Mouse (Mus musculus) cerebellum, adult 2 months (tissue): ENCODE data around the gene Ube2g2. TPM values are rescaled to one million over a fixed set of nuclear protein-coding genes. Genes with fewer than 3 reads are reported as not detected.
"Not testable (repeated sequence)": the region's sequence is repeated elsewhere in the genome, so short reads cannot be mapped to it uniquely, and the experiment has no call there.

Experiments
- DNase-seq, 2 experiments: peaks; one replicate each; pipeline ENCODE4 v3.0.0; 2021
- H3K27ac ChIP-seq: fragments of 200-500 bp; 2 replicates; pipeline ENCODE4 v1.5.1; 2012; ENCODE audit warnings: low read length, control low read depth, inconsistent platforms; ENCODE audit not compliant: insufficient read depth
- H3K27me3 ChIP-seq: fragments of 200-500 bp; 2 replicates; pipeline ENCODE4 v1.6.1; 2012; ENCODE audit warnings: inconsistent platforms, mild to moderate bottlenecking, low read length, moderate library complexity; ENCODE audit not compliant: control insufficient read depth, insufficient read depth
- H3K4me1 ChIP-seq: fragments of 200-500 bp; 2 replicates; pipeline ENCODE4 v1.6.1; 2011; ENCODE audit warnings: low read length; ENCODE audit not compliant: control insufficient read depth, insufficient read depth
- H3K4me3 ChIP-seq: fragments of 200-500 bp; replicated peaks from 2 replicates; pipeline ENCODE3; 2011; ENCODE audit warnings: mild to moderate bottlenecking, low read depth, low read length, control low read depth; ENCODE audit not compliant: insufficient read depth
- CTCF ChIP-seq: fragments of 200-500 bp; IDR thresholded peaks from 2 replicates; pipeline ENCODE4 v1.5.1; 2011; ENCODE audit warnings: low read depth, mild to moderate bottlenecking, control low read depth, low read length, moderate library complexity, borderline replicate concordance; ENCODE audit not compliant: insufficient read depth
- POLR2A ChIP-seq: fragments of 200-500 bp; IDR thresholded peaks from 2 replicates; pipeline ENCODE4 v1.6.1; 2011; ENCODE audit warnings: low read length, control low read depth, borderline replicate concordance; ENCODE audit not compliant: insufficient read depth
- WGBS: fragments of 180-500 bp; shearing (Covaris S2); methylation state at CpG from one replicate; pipeline ENCODE4 v1.1.7; 2018; 5-methylcytosine and 5-hydroxymethylcytosine counted together
- polyA plus RNA-seq: library from polyadenylated mRNA; depleted of rRNA; stranded (reverse); fragments of >200 nt; gene quantifications from 2 replicates; pipeline ENCODE4 v1.2.3, GENCODE M21; 2012; rRNA removed

Gene Ube2g2
- polyA plus RNA-seq, 1 experiment, result 39.5 TPM

GRCm38 (mm10) chr10:77684181-77684580 is 62.1 kb downstream of the Ube2g2 start:
- TF ChIP-seq POLR2A (no peak), CTCF (no peak)
- no peak for DNase-seq
- WGBS, result 45% methylated on average over 8 of the region's 8 CpGs
- Histone ChIP-seq H3K27ac (no peak overlapping the region), H3K4me1 (no peaks in the 10 kb centered on the region), H3K4me3 (no peak overlapping the region), H3K27me3 (0 out of 2 replicates have a peak, but pooled peaks cover 2% of the 10 kb centered on the region)

GRCm38 (mm10) chr10:77685895-77686664 is 64.0 kb downstream of the Ube2g2 start, which contains the start of gene Tspear:
Tspear (plus strand) TSS chr10:77686569.
- no peak for DNase-seq
- 10% methylated on average over 22 of the region's 22 CpGs for WGBS
- Histone ChIP-seq H3K4me1 (no peaks in the 10 kb centered on the region), H3K27me3 (0 out of 2 replicates have a peak, but pooled peaks cover 2% of the 10 kb centered on the region), H3K4me3 (no peak within 1 kb of the TSS), H3K27ac (no peak within 1 kb of the TSS)
- TF ChIP-seq POLR2A (no peak), CTCF (no peak)

- H3K4me1 ChIP-seq, result no peaks in the 10 kb centered on the region
- 61% methylated on average over 10 of the region's 10 CpGs for WGBS
- 0 out of 2 replicates have a peak, but pooled peaks cover 2% of the 10 kb centered on the region for H3K27me3 ChIP-seq
These were observed 64.9 kb downstream of the Ube2g2 start for GRCm38 (mm10) chr10:77687021-77687420.

GRCm38 (mm10) chr10:77690356-77690807 is 68.3 kb downstream of the Ube2g2 start, which contains the start of gene Gm19402:
Gm19402 (minus strand) TSS chr10:77690757.
- 52% methylated on average over 3 of the region's 3 CpGs for WGBS

More at GRCm38 (mm10) chr10:77687021-77687420, 64.9 kb downstream of the Ube2g2 start:
- TF ChIP-seq POLR2A (no peak), CTCF (no peak)
- Histone ChIP-seq H3K4me3 (no peak overlapping the region), H3K27ac (no peak overlapping the region)
- no peak for DNase-seq

More at GRCm38 (mm10) chr10:77690356-77690807, 68.3 kb downstream of the Ube2g2 start, which contains the start of gene Gm19402:
- not testable (repeated sequence) for DNase-seq, H3K4me1 ChIP-seq, H3K27ac ChIP-seq, H3K4me3 ChIP-seq, H3K27me3 ChIP-seq

Other genes starting within 250 kb of the Ube2g2 start
- gene Adarb1, start 204.0 kb upstream of the Ube2g2 start, polyA plus RNA-seq, result 154 and 173 TPM in 2 replicates
- 36.5 and 39.0 TPM in 2 replicates for gene Fam207a, start 106.5 kb upstream of the Ube2g2 start, polyA plus RNA-seq
- gene Itgb2, start 92.0 kb upstream of the Ube2g2 start, polyA plus RNA-seq, result 2.3 and 2.4 TPM in 2 replicates
- gene Pttg1ip, start 40.6 kb upstream of the Ube2g2 start, polyA plus RNA-seq, result 113 and 118 TPM in 2 replicates
- gene Sumo3, start 16.2 kb upstream of the Ube2g2 start, polyA plus RNA-seq, result 301 and 310 TPM in 2 replicates
- gene Gm49325, start 16.1 kb upstream of the Ube2g2 start, polyA plus RNA-seq, result 33.8 and 37.7 TPM in 2 replicates
- gene Tspear, start 64.3 kb downstream of the Ube2g2 start, polyA plus RNA-seq, result 0.59 and 0.79 TPM in 2 replicates
- not detected in 2 replicates for gene Gm19402, start 68.5 kb downstream of the Ube2g2 start, polyA plus RNA-seq
- not detected in 2 replicates for gene Gm9508, start 75.0 kb downstream of the Ube2g2 start, polyA plus RNA-seq
- not detected in 2 replicates for gene Gm10272, start 84.4 kb downstream of the Ube2g2 start, polyA plus RNA-seq
- gene Gm10024, start 89.2 kb downstream of the Ube2g2 start, polyA plus RNA-seq, result 0.32 TPM in 1 of 2 replicates, not detected in the other
- not detected in 2 replicates for gene Gm10142, start 93.5 kb downstream of the Ube2g2 start, polyA plus RNA-seq
- gene Krtap12-1, start 98.3 kb downstream of the Ube2g2 start, polyA plus RNA-seq, result not detected in 2 replicates
- not detected in 2 replicates for gene Gm10100, start 104.2 kb downstream of the Ube2g2 start, polyA plus RNA-seq
- gene Gm18596, start 120.4 kb downstream of the Ube2g2 start, polyA plus RNA-seq, result not detected in 2 replicates
- gene Gm9736, start 129.1 kb downstream of the Ube2g2 start, polyA plus RNA-seq, result not detected in 2 replicates
- gene Gm3233, start 137.4 kb downstream of the Ube2g2 start, polyA plus RNA-seq, result not detected in 2 replicates
- gene Gm3238, start 149.1 kb downstream of the Ube2g2 start, polyA plus RNA-seq, result not detected in 2 replicates
- not detected in 2 replicates for gene Gm7138, start 154.7 kb downstream of the Ube2g2 start, polyA plus RNA-seq
- gene Gm3250, start 160.3 kb downstream of the Ube2g2 start, polyA plus RNA-seq, result not detected in 2 replicates
- not detected in 2 replicates for gene Gm7137, start 165.9 kb downstream of the Ube2g2 start, polyA plus RNA-seq
- gene Gm9639, start 172.8 kb downstream of the Ube2g2 start, polyA plus RNA-seq, result not detected in 2 replicates
- gene Gm19668, start 176.9 kb downstream of the Ube2g2 start, polyA plus RNA-seq, result not detected in 2 replicates
- gene Gm9507, start 189.6 kb downstream of the Ube2g2 start, polyA plus RNA-seq, result not detected in 2 replicates
- gene Gm2696, start 192.4 kb downstream of the Ube2g2 start, polyA plus RNA-seq, result not detected in 2 replicates
- gene Krtap10-4, start 204.8 kb downstream of the Ube2g2 start, polyA plus RNA-seq, result not detected in 2 replicates
- not detected in 2 replicates for gene Krtap10-10, start 213.7 kb downstream of the Ube2g2 start, polyA plus RNA-seq
- not detected in 2 replicates for gene Gm36176, start 224.5 kb downstream of the Ube2g2 start, polyA plus RNA-seq
- gene Gm10318, start 230.6 kb downstream of the Ube2g2 start, polyA plus RNA-seq, result not detected in 2 replicates
- not detected in 2 replicates for gene Gm3285, start 239.7 kb downstream of the Ube2g2 start, polyA plus RNA-seq